In genomic region chr1:152292196-152292736, GRCm38 (mm10) we compare ENCODE assay signal across 28 mouse cellular contexts.
DNase-seq lines count a peak whose midpoint lies in the region; ATAC-seq and TF ChIP-seq lines count a peak whose summit lies in the region.
"Had no signal": no experiment of that assay in that cellular context is flagged by ENCODE, and none has a peak within 500 bp of the region (broad histone marks: within the 10 kb centered on the region; RNA-seq: fewer than 3 reads in every experiment).

No protein-coding gene starts in this region.

- H3K79me3 ChIP-seq in C2C12 (ENCODE audit: low read depth) = no peaks in the 10 kb centered on the region

- 65% methylated on average over 9 of the region's 9 CpGs for WGBS in heart, adult 2 months
- 73% methylated on average over 9 of the region's 9 CpGs for WGBS in heart, embryonic 11.5 days (ENCODE audit: insufficient replicate concordance)

- TF ChIP-seq EP300 in MEL (IDR thresholded peaks at IDR 0.05; ENCODE audit: low read depth in 1 of 2, low read length in 2 of 2) = no peak
- TF ChIP-seq EP300 in heart, adult 2 months (IDR thresholded peaks at IDR 0.05; ENCODE audit: insufficient read depth, low read depth, low read length) = no peak

- peak; percentile 26 to 28 for DNase-seq in B cell, adult 2 months
- DNase-seq in MEL (ENCODE audit: low read depth, low spot score) = no peak
- DNase-seq in heart, adult 2 months = no peak
- DNase-seq in cerebellum, adult 11 months = no peak
- DNase-seq: adrenal gland, postnatal 14 days; cerebellum, adult 18-20 months; cerebellum, postnatal 10 days; gastrocnemius, adult 2 months; gastrocnemius, postnatal 36 days; heart, postnatal 36 days; kidney, adult 2 months; kidney, postnatal 36 days; lung, adult 18-20 months; lung, postnatal 4 days; midbrain, embryonic 14.5 days; right cerebral cortex, adult 18-20 months had no signal

- no peak overlapping the region for H3K9ac ChIP-seq in MEL (ENCODE audit: control insufficient read depth, low read depth, low read length, poor library complexity, severe bottlenecking)
- no peak overlapping the region for H3K9ac ChIP-seq in heart, adult 2 months (ENCODE audit: low read depth, low read length)
- H3K9ac ChIP-seq in heart, embryonic 11.5 days (ENCODE audit: low read depth, low read length) = no peak overlapping the region
- H3K9ac ChIP-seq: heart, embryonic 15.5 days; hindbrain, embryonic 12.5 days; limb, embryonic 13.5 days; liver, embryonic 12.5 days had no signal

- no peak overlapping the region for H3ac ChIP-seq in C2C12 (ENCODE audit: control insufficient read depth, insufficient read length, low read depth)

- no peak overlapping the region for H3K27ac ChIP-seq in MEL (ENCODE audit: control insufficient read depth, low read depth, low read length)
- H3K27ac ChIP-seq in heart, adult 2 months = no peak overlapping the region
- H3K27ac ChIP-seq in heart, embryonic 11.5 days (ENCODE audit: low read depth, low read length) = no peak overlapping the region
- H3K27ac ChIP-seq: gastrocnemius, adult 2 months; heart, embryonic 15.5 days; hindbrain, embryonic 12.5 days; layer of hippocampus, adult 2 months; limb, embryonic 13.5 days; liver, embryonic 12.5 days had no signal

- no peaks in the 10 kb centered on the region for H3K4me1 ChIP-seq in MEL (ENCODE audit: control insufficient read depth in 1 of 2, insufficient read depth in 2 of 2, low read length in 2 of 2)
- H3K4me1 ChIP-seq in heart, adult 2 months (ENCODE audit: control insufficient read depth, insufficient read depth, low read length) = no peaks in the 10 kb centered on the region; the same call in 1 of the 2 replicates
- H3K4me1 ChIP-seq in heart, embryonic 11.5 days (ENCODE audit: control insufficient read depth, insufficient read depth, low read length) = peaks cover 2% of the 10 kb centered on the region

- no peak for TF ChIP-seq RAD21 in MEL (IDR thresholded peaks at IDR 0.05; ENCODE audit: low read depth, low read length)

- ATAC-seq in megakaryocyte progenitor cell, adult 5-6 weeks (replicated peaks; ENCODE audit: poor library complexity) = 0 out of 2 replicates have a peak, but pooled peaks have one; percentile 11
- no peak for ATAC-seq in heart, embryonic 11.5 days (replicated peaks; ENCODE audit: insufficient number of reproducible peaks, low FRiP score, low TSS enrichment)
- ATAC-seq: forebrain, embryonic 16.5 days; liver, embryonic 12.5 days; lung, postnatal 0 days; Patski had no signal

- no peaks in the 10 kb centered on the region for H3K36me3 ChIP-seq in C2C12 (ENCODE audit: control insufficient read depth, insufficient read depth)
- no peaks in the 10 kb centered on the region for H3K36me3 ChIP-seq in MEL (ENCODE audit: control insufficient read depth in 1 of 2, insufficient read depth in 2 of 2, low read length in 2 of 2)
- no peaks in the 10 kb centered on the region for H3K36me3 ChIP-seq in heart, adult 2 months (ENCODE audit: control insufficient read depth, insufficient read depth, low read length)
- H3K36me3 ChIP-seq in heart, embryonic 11.5 days (ENCODE audit: control insufficient read depth, insufficient read depth, low read length) = no peaks in the 10 kb centered on the region
- H3K36me3 ChIP-seq: heart, embryonic 15.5 days; hindbrain, embryonic 12.5 days; limb, embryonic 13.5 days; liver, embryonic 12.5 days had no signal

- no peak for TF ChIP-seq CTCF in C2C12 (IDR thresholded peaks at IDR 0.05; ENCODE audit: control insufficient read depth, insufficient read depth, insufficient read length)
- no peak for TF ChIP-seq CTCF in MEL (IDR thresholded peaks at IDR 0.05 in 2 of 3, conservative IDR thresholded peaks at IDR 0.05 in 1 of 3; ENCODE audit: control insufficient read depth in 1 of 3, insufficient read depth in 1 of 3, low read depth in 2 of 3, low read length in 3 of 3, poor library complexity in 1 of 3, severe bottlenecking in 1 of 3)
- TF ChIP-seq CTCF in heart, adult 2 months (IDR thresholded peaks at IDR 0.05) = no peak

- H3K9me3 ChIP-seq in MEL (replicated peaks; ENCODE audit: insufficient read depth, low read length) = no peaks in the 10 kb centered on the region
- no peaks in the 10 kb centered on the region for H3K9me3 ChIP-seq in heart, embryonic 11.5 days (replicated peaks; ENCODE audit: control insufficient read depth, low read length)
- H3K9me3 ChIP-seq: heart, embryonic 15.5 days; hindbrain, embryonic 12.5 days; limb, embryonic 13.5 days; liver, embryonic 12.5 days had no signal

- peaks cover 3% of the 10 kb centered on the region for H3K27me3 ChIP-seq in C2C12 (ENCODE audit: control insufficient read depth, insufficient read depth, insufficient read length)
- peaks cover 0 to 2% of the 10 kb centered on the region in 2 experiments; a peak in 3 of 4 replicates for H3K27me3 ChIP-seq in MEL (ENCODE audit: control insufficient read depth in 1 of 2, insufficient read depth in 2 of 2, low read length in 2 of 2)
- H3K27me3 ChIP-seq in heart, adult 2 months (ENCODE audit: control insufficient read depth, insufficient read depth, low read length) = no peaks in the 10 kb centered on the region
- no peaks in the 10 kb centered on the region for H3K27me3 ChIP-seq in heart, embryonic 11.5 days (ENCODE audit: control insufficient read depth, insufficient read depth, low read length)
- H3K27me3 ChIP-seq: heart, embryonic 15.5 days; hindbrain, embryonic 12.5 days; limb, embryonic 13.5 days; liver, embryonic 12.5 days; Patski had no signal

- TF ChIP-seq POLR2A in MEL (IDR thresholded peaks at IDR 0.05; ENCODE audit: control insufficient read depth in 1 of 2, insufficient read depth in 1 of 2, low read depth in 1 of 2, low read length in 2 of 2, poor library complexity in 1 of 2) = no peak
- TF ChIP-seq POLR2A in heart, adult 2 months (IDR thresholded peaks at IDR 0.05; ENCODE audit: insufficient read depth, low read depth, low read length) = no peak

- no peak overlapping the region for H3K4me2 ChIP-seq in heart, embryonic 11.5 days
- H3K4me2 ChIP-seq: heart, embryonic 15.5 days; hindbrain, embryonic 12.5 days; limb, embryonic 13.5 days; liver, embryonic 12.5 days had no signal

- H3K4me3 ChIP-seq in C2C12 (ENCODE audit: insufficient read depth, poor library complexity, severe bottlenecking) (no peak overlapping the region), MEL (ENCODE audit: control insufficient read depth in 1 of 2, insufficient read depth in 1 of 2, low read depth in 2 of 2, low read length in 2 of 2) (no peak overlapping the region)
- no peak overlapping the region for H3K4me3 ChIP-seq in heart, adult 2 months
- H3K4me3 ChIP-seq in heart, embryonic 11.5 days (ENCODE audit: low read depth, low read length) = no peak overlapping the region
- H3K4me3 ChIP-seq: erythroblast, embryonic 14.5 days; gastrocnemius, adult 2 months; heart, embryonic 15.5 days; hindbrain, embryonic 12.5 days; layer of hippocampus, adult 2 months; limb, embryonic 13.5 days; liver, embryonic 12.5 days had no signal

- intact Hi-C loops in heart, adult 2 months (cut with DNase I) = loop anchor here (5.0 kb wide), 2 partner anchors 75 to 205 kb away; no protein-coding TSS in a partner anchor

- H3K79me2 ChIP-seq in C2C12 (ENCODE audit: control insufficient read depth, insufficient read depth) = no peaks in the 10 kb centered on the region
- no peaks in the 10 kb centered on the region for H3K79me2 ChIP-seq in MEL (ENCODE audit: control insufficient read depth, insufficient read depth, low read length, poor library complexity)
- H3K79me2 ChIP-seq in heart, adult 2 months (replicated peaks; ENCODE audit: control insufficient read depth, insufficient read depth, low read length) = no peaks in the 10 kb centered on the region

TF ChIP-seq in C2C12, 6 proteins besides CTCF, POLR2A, EP300 and RAD21:
- TF ChIP-seq USF1 (IDR thresholded peaks at IDR 0.05; ENCODE audit: low read depth) (peak; percentile 33), CEBPB (IDR thresholded peaks at IDR 0.05; ENCODE audit: low read depth) (no peak)

TF ChIP-seq in MEL, 35 proteins besides CTCF, POLR2A, EP300 and RAD21:
- TF ChIP-seq BHLHE40 (IDR thresholded peaks at IDR 0.05; ENCODE audit: borderline replicate concordance, low read depth, low read length) (no peak), ZNF384 (IDR thresholded peaks at IDR 0.05; ENCODE audit: low read depth, low read length) (no peak), ELF1 (IDR thresholded peaks at IDR 0.05; ENCODE audit: low read depth, low read length) (no peak), MEF2A (IDR thresholded peaks at IDR 0.05; ENCODE audit: extremely low read depth, insufficient replicate concordance, low read depth, low read length, poor library complexity, severe bottlenecking) (no peak), NRF1 (IDR thresholded peaks at IDR 0.05; ENCODE audit: insufficient read depth, low read depth, low read length, poor library complexity, severe bottlenecking) (no peak), POLR2AphosphoS5 (IDR thresholded peaks at IDR 0.05; ENCODE audit: borderline replicate concordance, low read depth, low read length) (no peak), TBP (IDR thresholded peaks at IDR 0.05; ENCODE audit: low read depth, low read length) (no peak), SIN3A (IDR thresholded peaks at IDR 0.05; ENCODE audit: low read length) (no peak), JUND (IDR thresholded peaks at IDR 0.05; ENCODE audit: low read depth, low read length) (no peak), ZKSCAN1 (IDR thresholded peaks at IDR 0.05; ENCODE audit: low read depth, low read length) (no peak), GABPA (IDR thresholded peaks at IDR 0.05; ENCODE audit: low read depth, low read length) (no peak), NELFE (IDR thresholded peaks at IDR 0.05; ENCODE audit: low read depth, low read length) (no peak), USF1 (IDR thresholded peaks at IDR 0.05; ENCODE audit: low read depth, low read length) (peak; percentile 71), CHD1 (IDR thresholded peaks at IDR 0.05; ENCODE audit: low read depth, low read length) (no peak), MYB (IDR thresholded peaks at IDR 0.05; ENCODE audit: low read depth, low read length) (no peak), ETS1 (IDR thresholded peaks at IDR 0.05; ENCODE audit: low read depth, low read length) (no peak), USF2 (IDR thresholded peaks at IDR 0.05; ENCODE audit: borderline replicate concordance in 1 of 2, insufficient read depth in 1 of 2, low read depth in 1 of 2, low read length in 2 of 2) (0 out of 4 replicates have a peak, but pooled peaks of 1 of the 2 experiments have one; percentile 35)

Comparison
In these comparisons a context has a peak if more than half of its experiments do, and no peak if none do; other contexts are left out.
1. DNase-seq: peak in B cell, adult 2 months (2 of 2); none in MEL (single experiment), heart, adult 2 months (0 of 2) and cerebellum, adult 11 months (single experiment).